Mouse (Mus musculus) midbrain, embryonic 12.5 days (tissue): ENCODE measurements around the gene Shroom3. TPM values are rescaled to one million over a fixed set of nuclear protein-coding genes. Genes with fewer than 3 reads are reported as not detected.

Source experiments
- ATAC-seq: fragments of 200-750 bp; cut with Nextera tagmentation; 2 replicates; pipeline ENCODE4 v1.8.0; 2017; ENCODE audit warnings: low read depth, moderate TSS enrichment, moderate library complexity; ENCODE audit not compliant: low FRiP score
- H3K27ac ChIP-seq: fragments of 300-500 bp; sonication (generic); replicated peaks from 2 replicates; pipeline ENCODE4 v1.5.1; 2016; ENCODE audit warnings: mild to moderate bottlenecking
- H3K27me3 ChIP-seq: fragments of 300-500 bp; sonication (generic); 2 replicates; pipeline ENCODE4 v1.6.1; 2016; ENCODE audit warnings: mild to moderate bottlenecking
- H3K36me3 ChIP-seq: fragments of 300-500 bp; sonication (generic); 2 replicates; pipeline ENCODE4 v1.6.1; 2016
- H3K4me1 ChIP-seq: fragments of 300-500 bp; sonication (generic); 2 replicates; pipeline ENCODE4 v1.6.1; 2016
- H3K4me2 ChIP-seq: fragments of 300-500 bp; sonication (generic); replicated peaks from 2 replicates; pipeline ENCODE4 v1.6.1; 2016; ENCODE audit warnings: mild to moderate bottlenecking, moderate library complexity
- H3K4me3 ChIP-seq: fragments of 300-500 bp; sonication (generic); 2 replicates; pipeline ENCODE4 v1.5.1; 2016; ENCODE audit warnings: mild to moderate bottlenecking
- H3K9ac ChIP-seq: fragments of 300-500 bp; sonication (generic); replicated peaks from 2 replicates; pipeline ENCODE4 v1.6.1; 2016; ENCODE audit warnings: mild to moderate bottlenecking, moderate library complexity
- H3K9me3 ChIP-seq: fragments of 300-500 bp; sonication (generic); 2 replicates; pipeline ENCODE4 v1.6.1; 2016; ENCODE audit warnings: mild to moderate bottlenecking
- WGBS: fragments of 180-500 bp; shearing (Covaris S2); methylation state at CpG from one replicate; pipeline ENCODE4 v1.1.7; 2016; 5-methylcytosine and 5-hydroxymethylcytosine counted together
- polyA plus RNA-seq: library from polyadenylated mRNA; unstranded; fragments of >200 nt; fragmentation: Nextera tagmentation; extraction: Ambion mirVana; gene quantifications from 2 replicates; pipeline ENCODE4 v1.2.1, GENCODE M21; 2016

Shroom3 gene
- polyA plus RNA-seq, 1 experiment from 2014 or later = 6.1 TPM

DNA sequence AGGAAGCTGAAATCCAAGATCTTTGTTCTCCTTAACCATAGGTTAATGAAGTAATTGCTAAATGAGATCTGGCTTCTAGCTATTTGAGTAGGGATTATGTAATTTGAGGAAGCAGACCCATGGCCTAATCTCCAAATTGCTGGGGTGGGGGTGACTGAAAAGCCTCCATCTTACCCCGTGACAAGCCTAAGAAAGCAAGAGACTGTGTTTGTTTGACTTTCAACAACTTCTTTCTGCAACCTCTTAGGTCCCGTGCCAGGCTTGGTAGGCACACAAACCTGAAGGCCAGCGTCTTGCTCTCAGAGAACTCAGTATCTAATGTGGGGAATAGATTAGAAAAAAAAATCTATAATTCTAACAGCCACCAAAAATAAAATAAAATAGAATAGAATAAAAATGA lies 138.1 kb downstream of the Shroom3 start:
- no peak for ATAC-seq
- Histone ChIP-seq H3K4me2 (no peak overlapping the region), H3K27ac (no peak overlapping the region), H3K4me3 (no peak overlapping the region), H3K9ac (no peak overlapping the region), H3K4me1 (no peaks in the 10 kb centered on the region), H3K36me3 (no peaks in the 10 kb centered on the region), H3K27me3 (no peaks in the 10 kb centered on the region), H3K9me3 (no peaks in the 10 kb centered on the region)
- 59% methylated on average over 3 of the region's 3 CpGs for WGBS

DNA sequence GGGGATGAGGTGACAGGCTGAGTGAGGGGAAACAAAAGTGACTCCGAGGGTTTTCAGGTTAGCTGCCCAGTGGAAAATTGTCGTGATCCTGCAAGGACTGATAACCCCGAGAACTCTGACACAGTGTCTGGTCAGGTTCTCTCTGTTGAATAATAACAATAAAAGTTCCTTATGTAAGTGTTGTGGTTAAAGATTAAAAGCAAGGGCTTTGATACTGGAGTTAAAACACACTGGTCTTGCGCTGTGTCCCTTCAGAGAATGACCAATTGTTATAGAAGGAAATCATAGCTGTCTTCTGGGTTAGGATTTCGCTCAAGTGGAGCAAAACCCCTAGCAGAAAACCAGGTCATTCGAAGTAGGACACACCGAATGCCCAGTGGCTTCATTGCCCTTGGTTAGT lies 140.3 kb downstream of the Shroom3 start:
- H3K27me3 ChIP-seq = no peaks in the 10 kb centered on the region
- no peak overlapping the region for H3K4me2 ChIP-seq
- 86% methylated on average over 7 of the region's 7 CpGs for WGBS
- H3K27ac ChIP-seq = no peak overlapping the region
- no peak overlapping the region for H3K9ac ChIP-seq
- no peaks in the 10 kb centered on the region for H3K4me1 ChIP-seq
- no peaks in the 10 kb centered on the region for H3K9me3 ChIP-seq
- ATAC-seq = no peak
- H3K36me3 ChIP-seq = no peaks in the 10 kb centered on the region
- no peak overlapping the region for H3K4me3 ChIP-seq

- H3K27me3 ChIP-seq = no peaks in the 10 kb centered on the region
- no peaks in the 10 kb centered on the region for H3K36me3 ChIP-seq
- no peaks in the 10 kb centered on the region for H3K9me3 ChIP-seq
- no peaks in the 10 kb centered on the region for H3K4me1 ChIP-seq
- no peak overlapping the region for H3K27ac ChIP-seq
- H3K4me2 ChIP-seq = no peak overlapping the region
- no peak overlapping the region for H3K9ac ChIP-seq
- WGBS = 83% methylated on average over 10 of the region's 10 CpGs
- H3K4me3 ChIP-seq = no peak overlapping the region
- ATAC-seq = no peak
Observed at GRCm38 (mm10) chr5:92824304-92825009, 141.2 kb downstream of the Shroom3 start.

GRCm38 (mm10) chr5:92830391-92830790 lies 147.2 kb downstream of the Shroom3 start:
- H3K4me1 ChIP-seq = peaks cover 5% of the 10 kb centered on the region
- ATAC-seq = no peak
- H3K36me3 ChIP-seq = no peaks in the 10 kb centered on the region
- H3K9me3 ChIP-seq = no peaks in the 10 kb centered on the region
- no peak overlapping the region for H3K4me2 ChIP-seq
- H3K9ac ChIP-seq = no peak overlapping the region
- H3K4me3 ChIP-seq = no peak overlapping the region
- no peaks in the 10 kb centered on the region for H3K27me3 ChIP-seq
- H3K27ac ChIP-seq = no peak overlapping the region
- 88% methylated on average over 1 of the region's 1 CpGs for whole genome bisulfite sequencing

DNA sequence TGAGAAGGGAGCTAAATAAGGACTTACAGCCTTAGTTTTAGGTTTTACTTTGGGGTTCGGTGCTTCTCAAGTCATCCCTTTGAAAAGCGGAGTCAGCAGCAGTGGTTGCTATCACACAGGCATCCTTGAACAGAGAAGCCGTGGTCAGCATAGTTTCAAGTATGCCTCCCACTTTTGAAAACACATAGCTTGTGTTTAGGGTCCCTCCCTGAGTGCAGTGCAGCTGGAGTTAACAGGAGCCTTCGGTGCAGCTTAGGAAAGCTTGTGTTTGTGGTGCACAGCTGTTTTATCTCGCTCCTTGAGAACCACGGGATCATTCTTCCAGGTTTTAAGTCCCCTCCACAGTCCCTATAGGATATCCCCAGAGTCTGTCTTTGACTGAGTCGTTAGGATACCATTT lies 151.3 kb downstream of the Shroom3 start:
- Histone ChIP-seq H3K9ac (no peak overlapping the region), H3K27ac (no peak overlapping the region), H3K36me3 (no peaks in the 10 kb centered on the region), H3K27me3 (no peaks in the 10 kb centered on the region), H3K4me2 (no peak overlapping the region), H3K9me3 (no peaks in the 10 kb centered on the region), H3K4me1 (peaks cover 17% of the 10 kb centered on the region), H3K4me3 (no peak overlapping the region)
- ATAC-seq = no peak
- 66% methylated on average over 7 of the region's 7 CpGs for WGBS

DNA sequence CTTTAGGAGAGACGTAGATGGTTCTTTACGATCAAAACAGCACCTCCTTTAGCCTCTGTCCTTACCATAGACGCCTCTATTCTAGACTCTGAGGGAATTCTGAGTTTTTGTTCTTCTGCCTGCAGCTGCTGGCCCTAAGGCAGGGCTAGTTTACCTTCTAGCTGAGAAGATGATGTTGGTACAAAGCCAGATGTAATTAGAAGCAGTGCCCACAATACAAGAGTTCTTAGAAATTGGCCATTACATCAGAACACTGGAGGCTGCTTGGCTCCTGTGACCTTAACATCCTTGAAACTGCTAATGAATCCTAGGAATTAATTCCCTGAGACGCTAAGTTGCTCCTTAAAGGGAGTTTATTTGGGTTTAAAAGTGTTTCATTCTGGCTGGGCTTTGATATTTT lies 154.1 kb downstream of the Shroom3 start:
- Histone ChIP-seq H3K4me2 (no peak overlapping the region), H3K9me3 (no peaks in the 10 kb centered on the region), H3K27ac (no peak overlapping the region), H3K4me3 (no peak overlapping the region), H3K36me3 (no peaks in the 10 kb centered on the region), H3K4me1 (peaks cover 14% of the 10 kb centered on the region), H3K9ac (no peak overlapping the region), H3K27me3 (no peaks in the 10 kb centered on the region)
- no peak for ATAC-seq
- WGBS = 77% methylated on average over 4 of the region's 4 CpGs

DNA sequence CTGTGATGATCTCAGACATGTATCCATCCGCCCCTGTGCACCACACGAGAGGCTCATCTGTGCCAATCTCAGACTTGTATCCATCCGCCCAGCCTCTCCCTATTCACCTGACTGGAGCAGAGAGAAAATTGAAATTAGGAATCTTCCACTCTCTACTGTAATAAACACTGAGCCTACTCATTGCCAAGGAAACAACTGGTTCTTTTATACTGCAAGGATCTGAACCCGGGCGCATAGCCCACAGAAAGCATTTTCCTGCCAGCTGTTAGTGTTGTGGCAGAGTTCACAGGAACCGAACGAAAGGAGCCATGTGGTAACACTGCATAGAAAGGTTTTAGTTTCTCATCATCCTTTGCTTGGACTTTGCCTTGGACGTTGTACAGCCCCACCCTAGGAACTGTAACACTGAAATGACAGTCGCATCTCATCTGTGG lies 155.1 kb downstream of the Shroom3 start:
- no peak for ATAC-seq
- Histone ChIP-seq H3K27ac (no peak overlapping the region), H3K36me3 (no peaks in the 10 kb centered on the region), H3K4me3 (no peak overlapping the region), H3K9ac (no peak overlapping the region), H3K27me3 (no peaks in the 10 kb centered on the region), H3K4me1 (peaks cover 21% of the 10 kb centered on the region), H3K9me3 (no peaks in the 10 kb centered on the region), H3K4me2 (no peak overlapping the region)
- WGBS = 91% methylated on average over 9 of the region's 9 CpGs

DNA sequence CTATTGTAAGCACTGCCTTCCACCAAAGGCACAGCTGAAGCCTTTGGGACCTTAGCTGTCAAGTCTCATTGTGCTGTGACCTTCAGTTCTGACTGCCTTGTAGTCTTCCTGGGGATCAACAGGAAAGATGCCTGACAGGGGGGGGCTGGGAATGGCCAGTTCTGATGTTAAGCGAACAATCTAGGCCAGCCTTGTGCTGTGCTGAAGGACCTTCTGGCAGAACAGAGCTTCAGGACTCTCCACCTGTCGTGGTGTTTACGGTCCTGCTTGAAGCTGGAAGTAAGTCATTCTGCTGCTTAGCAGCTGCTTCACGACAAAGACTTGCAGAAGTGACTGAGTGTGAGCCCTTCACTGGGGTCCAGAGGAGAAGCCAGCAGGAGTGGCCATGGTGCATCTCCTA lies 156.1 kb downstream of the Shroom3 start:
- Histone ChIP-seq H3K4me3 (no peak overlapping the region), H3K9me3 (no peaks in the 10 kb centered on the region), H3K4me1 (peaks cover 29% of the 10 kb centered on the region), H3K27ac (no peak overlapping the region), H3K27me3 (no peaks in the 10 kb centered on the region), H3K36me3 (no peaks in the 10 kb centered on the region), H3K9ac (no peak overlapping the region), H3K4me2 (no peak overlapping the region)
- no peak for ATAC-seq
- 73% methylated on average over 4 of the region's 4 CpGs for WGBS

- 75% methylated on average over 5 of the region's 5 CpGs for WGBS
- Histone ChIP-seq H3K9ac (no peak overlapping the region), H3K27me3 (no peaks in the 10 kb centered on the region), H3K4me2 (no peak overlapping the region), H3K36me3 (no peaks in the 10 kb centered on the region), H3K27ac (no peak overlapping the region), H3K4me3 (no peak overlapping the region), H3K9me3 (no peaks in the 10 kb centered on the region), H3K4me1 (peaks cover 31% of the 10 kb centered on the region)
- ATAC-seq = no peak
Observed at GRCm38 (mm10) chr5:92841474-92841873, 158.2 kb downstream of the Shroom3 start.

DNA sequence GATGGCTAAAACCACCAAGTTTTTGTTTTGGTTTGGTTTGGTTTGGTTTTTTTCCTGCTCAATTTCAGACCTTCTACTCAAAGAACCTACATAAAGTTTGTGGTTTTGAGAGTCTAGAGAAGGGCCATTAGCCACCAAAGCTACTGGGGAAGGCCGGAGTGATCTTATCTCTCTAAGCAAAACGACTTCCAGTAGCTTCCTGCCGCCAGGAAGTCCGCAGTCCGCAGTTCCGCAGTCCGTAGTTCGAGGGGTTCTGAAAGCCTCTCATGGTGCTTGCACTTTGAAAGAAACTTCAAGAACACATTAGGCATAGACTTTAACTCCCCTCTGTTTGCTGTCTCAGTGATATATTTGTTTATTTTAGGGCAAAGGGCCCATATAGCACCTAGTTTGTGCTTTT lies 159.2 kb downstream of the Shroom3 start:
- ATAC-seq = no peak
- no peaks in the 10 kb centered on the region for H3K36me3 ChIP-seq
- no peak overlapping the region for H3K27ac ChIP-seq
- peaks cover 28% of the 10 kb centered on the region for H3K4me1 ChIP-seq
- no peak overlapping the region for H3K4me3 ChIP-seq
- H3K4me2 ChIP-seq = no peak overlapping the region
- H3K9ac ChIP-seq = no peak overlapping the region
- H3K9me3 ChIP-seq = no peaks in the 10 kb centered on the region
- no peaks in the 10 kb centered on the region for H3K27me3 ChIP-seq
- WGBS = 73% methylated on average over 8 of the region's 8 CpGs

- no peaks in the 10 kb centered on the region for H3K27me3 ChIP-seq
- H3K9ac ChIP-seq = no peak overlapping the region
- H3K36me3 ChIP-seq = no peaks in the 10 kb centered on the region
- no peak overlapping the region for H3K4me2 ChIP-seq
- H3K27ac ChIP-seq = no peak overlapping the region
- 78% methylated on average over 3 of the region's 3 CpGs for WGBS
- H3K4me3 ChIP-seq = no peak overlapping the region
- H3K9me3 ChIP-seq = no peaks in the 10 kb centered on the region
- H3K4me1 ChIP-seq = peaks cover 28% of the 10 kb centered on the region
- no peak for ATAC-seq
Observed at GRCm38 (mm10) chr5:92842881-92843280, 159.6 kb downstream of the Shroom3 start.

DNA sequence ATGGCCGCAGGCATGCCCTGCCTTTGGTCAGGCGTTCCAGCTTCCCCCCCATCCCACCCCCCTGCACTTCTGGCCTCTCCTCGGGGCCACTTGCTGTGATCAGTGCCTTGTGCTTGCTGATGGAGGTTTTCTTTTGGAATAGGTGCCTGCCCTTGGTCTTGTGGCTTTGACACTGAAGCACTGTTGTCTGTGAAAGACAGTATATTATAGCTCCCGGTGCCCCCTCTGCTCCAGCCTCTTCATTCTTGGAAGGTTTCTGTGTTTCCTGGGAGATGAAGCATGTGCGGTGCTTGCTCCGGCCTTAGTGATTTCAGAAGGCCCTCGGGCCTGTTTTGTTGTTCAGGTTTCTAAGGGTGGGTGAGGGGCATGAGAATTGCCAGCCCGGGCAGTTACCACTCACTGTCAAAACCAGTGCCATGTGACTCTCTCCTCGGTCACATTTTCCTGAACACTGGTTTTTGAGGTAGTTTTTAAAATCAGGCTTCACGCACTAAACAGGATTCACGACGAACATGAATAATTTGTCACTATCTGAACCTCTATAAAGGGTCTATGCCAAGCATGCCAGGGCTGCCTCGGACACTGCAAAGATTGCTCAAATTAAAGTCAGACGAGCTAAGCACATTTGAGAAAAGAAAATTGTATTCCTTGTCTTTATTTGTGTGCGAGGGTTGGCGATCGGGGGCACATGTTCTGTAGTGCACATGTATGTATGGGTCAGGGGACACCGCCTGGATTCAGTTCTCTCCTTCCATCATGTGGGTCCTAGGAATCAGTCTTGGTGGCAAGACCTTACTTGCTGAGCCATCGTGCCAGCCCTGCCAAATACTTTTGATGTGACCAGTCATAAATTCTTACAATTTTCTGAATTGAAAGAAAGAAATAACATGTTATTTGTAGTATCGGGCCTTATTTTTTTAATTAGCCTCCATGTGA lies 160.9 kb downstream of the Shroom3 start:
- Histone ChIP-seq H3K27me3 (no peaks in the 10 kb centered on the region), H3K27ac (peak overlapping the region; percentile 58), H3K36me3 (no peaks in the 10 kb centered on the region), H3K9me3 (no peaks in the 10 kb centered on the region), H3K4me2 (peak overlapping the region; percentile 22; the same call in 1 of the 2 replicates), H3K4me3 (no peak overlapping the region), H3K9ac (no peak overlapping the region), H3K4me1 (peaks cover 22% of the 10 kb centered on the region)
- 43% methylated on average over 20 of the region's 20 CpGs for WGBS
- ATAC-seq = peak; percentile 75
